Mouse (Mus musculus) CH12.LX (cell line): ENCODE measurements around the gene Anp32a. TPM values are rescaled to one million over a fixed set of nuclear protein-coding genes. Genes with fewer than 3 reads are reported as not detected.

Experiments used
- polyA plus RNA-seq: library from polyadenylated mRNA; unstranded; fragments of >175 nt; gene quantifications from 2 replicates; pipeline ENCODE4 v1.2.1, GENCODE M21; 2012; ENCODE audit warnings: low read depth; ENCODE audit not compliant: insufficient read length
- total RNA-seq, 2 experiments: library from RNA; depleted of rRNA; stranded (reverse); fragments of 300-350 nt in 1 of 2; fragments of >200 nt in 1 of 2; gene quantifications; 2 replicates each; pipeline ENCODE4 v1.2.3; 2012 to 2014

Anp32a gene
- total and polyA plus RNA-seq, 3 experiments = 585 to 1,207 (median 869) TPM

Other genes with a start within 250 kb of the Anp32a start
- 8.0 and 16.4 TPM in 2 replicates for gene Glce, start 218.6 kb upstream of the Anp32a start, total RNA-seq (2012; rRNA removed)
- 13.1 and 13.7 TPM in 2 replicates for gene Glce, start 218.6 kb upstream of the Anp32a start, total RNA-seq (2014; rRNA removed)
- 6.9 and 7.4 TPM in 2 replicates for gene Glce, start 218.6 kb upstream of the Anp32a start, polyA plus RNA-seq
- not detected in 2 replicates for gene Spesp1, start 59.1 kb upstream of the Anp32a start, total RNA-seq (2012; rRNA removed)
- gene Spesp1, start 59.1 kb upstream of the Anp32a start, total RNA-seq (2014; rRNA removed) = not detected in 2 replicates
- not detected in 2 replicates for gene Spesp1, start 59.1 kb upstream of the Anp32a start, polyA plus RNA-seq
- 0.76 and 0.85 TPM in 2 replicates for gene Coro2b, start 195.8 kb downstream of the Anp32a start, total RNA-seq (2012; rRNA removed)
- gene Coro2b, start 195.8 kb downstream of the Anp32a start, total RNA-seq (2014; rRNA removed) = 0.42 and 0.77 TPM in 2 replicates
- 3.1 and 3.2 TPM in 2 replicates for gene Coro2b, start 195.8 kb downstream of the Anp32a start, polyA plus RNA-seq